Mouse (Mus musculus) bone marrow macrophage, adult 2 months (primary cell): ENCODE data around the gene Fgf12.

Experiments used
- CTCF ChIP-seq: IDR thresholded peaks from 2 replicates; pipeline ENCODE4 v1.5.1; 2012; ENCODE audit warnings: low read depth, mild to moderate bottlenecking, low read length, moderate library complexity
- POLR2A ChIP-seq: IDR thresholded peaks from 2 replicates; pipeline ENCODE4 v1.6.1; 2012; ENCODE audit warnings: mild to moderate bottlenecking, low read depth, low read length, borderline replicate concordance

DNA sequence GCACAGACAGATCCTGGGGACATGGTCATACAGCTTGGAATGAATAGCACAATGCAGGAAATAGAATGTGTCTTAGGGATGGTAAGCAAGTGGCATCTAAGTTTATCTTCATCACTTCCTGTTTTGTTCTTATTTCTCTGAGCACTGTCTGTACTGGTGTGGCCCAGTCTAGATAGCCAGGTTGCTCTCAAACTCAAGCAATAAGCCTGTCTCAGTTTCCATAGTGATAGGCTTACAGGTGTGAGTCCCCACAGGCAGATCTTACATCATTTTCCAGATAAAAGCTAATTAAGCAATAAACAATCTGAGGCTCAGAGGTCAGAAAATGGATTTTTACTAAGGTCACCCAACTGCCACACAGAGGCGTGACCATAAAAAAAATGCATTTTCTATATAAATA is 348.7 kb downstream of the Fgf12 start:
- no peak for TF ChIP-seq CTCF
- no peak for TF ChIP-seq POLR2A
